Mouse (Mus musculus) thymus, adult 2 months (tissue): ENCODE data around the gene Hsd17b1.

Experiments used
- CTCF ChIP-seq: fragments of 200-500 bp; IDR thresholded peaks from 2 replicates; pipeline ENCODE4 v1.5.1; 2012; ENCODE audit warnings: mild to moderate bottlenecking, control low read depth, low read length, moderate library complexity, borderline replicate concordance; ENCODE audit not compliant: control insufficient read depth, poor library complexity, insufficient read depth; ENCODE audit errors: extremely low read depth
- POLR2A ChIP-seq: fragments of 200-500 bp; IDR thresholded peaks from 2 replicates; pipeline ENCODE4 v1.6.1; 2012; ENCODE audit warnings: mild to moderate bottlenecking, low read length, control low read depth, moderate library complexity; ENCODE audit not compliant: control insufficient read depth, poor library complexity, insufficient read depth; ENCODE audit errors: extremely low read depth

DNA sequence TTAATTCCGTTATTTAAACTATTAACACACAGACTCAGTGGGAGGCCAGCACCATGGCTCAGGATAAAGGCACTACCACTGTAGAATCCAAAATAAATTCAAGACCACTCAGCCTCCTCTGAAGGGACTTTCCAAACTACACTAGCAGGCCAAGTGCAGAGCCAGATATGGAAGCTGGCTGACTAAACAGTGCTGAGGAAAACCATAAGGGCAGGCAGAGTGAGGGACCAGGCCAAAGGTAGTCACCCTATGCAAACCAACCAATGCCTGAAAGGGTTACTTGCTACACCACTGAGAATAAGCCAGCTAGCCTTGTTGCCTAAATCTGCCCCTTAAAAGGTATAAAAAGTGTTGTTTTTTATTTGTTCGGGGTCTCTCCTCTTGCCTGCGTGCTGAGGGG, 34.0 kb downstream of the Hsd17b1 start:
- TF ChIP-seq CTCF: no peak
- no peak for TF ChIP-seq POLR2A
